In the genomic region with DNA sequence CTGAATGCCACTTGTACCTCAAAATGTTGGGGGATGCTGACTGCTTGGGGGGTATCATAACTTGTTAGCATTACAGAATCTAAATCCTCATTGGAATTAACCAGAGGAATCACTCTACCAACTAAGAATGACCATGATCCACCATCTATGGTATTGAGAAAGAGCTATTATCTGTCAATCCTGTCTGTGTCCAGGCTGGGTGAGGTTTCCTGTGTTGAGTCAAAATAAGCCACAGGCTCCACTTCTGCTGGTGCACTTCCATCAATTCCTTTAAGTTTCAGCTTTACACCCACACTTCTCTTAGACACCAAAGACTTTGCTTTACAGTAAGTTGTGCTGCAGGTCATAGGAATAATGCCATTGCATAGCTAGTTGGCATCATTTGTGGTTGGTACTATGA, we compare ENCODE assay signal across 21 mouse cellular contexts. TPM values are rescaled to one million over a fixed set of nuclear protein-coding genes. Genes with fewer than 3 reads are reported as not detected.
"Had no signal": no experiment of that assay in that cellular context is flagged by ENCODE, and none has a peak within 500 bp of the region (broad histone marks: within the 10 kb centered on the region; RNA-seq: fewer than 3 reads in every experiment).

No protein-coding gene starts in this region.

- H3K4me2 ChIP-seq: liver, embryonic 11.5 days; liver, embryonic 15.5 days; midbrain, embryonic 12.5 days; neural tube, embryonic 12.5 days had no signal

- H3K27ac ChIP-seq: limb, embryonic 10.5 days; liver, embryonic 15.5 days; midbrain, embryonic 12.5 days; neural tube, embryonic 12.5 days had no signal

- H3K4me1 ChIP-seq: limb, embryonic 10.5 days; liver, embryonic 15.5 days; midbrain, embryonic 12.5 days; neural tube, embryonic 12.5 days had no signal

- H3K4me3 ChIP-seq: limb, embryonic 10.5 days; liver, embryonic 15.5 days; midbrain, embryonic 12.5 days; myocyte; neural tube, embryonic 12.5 days had no signal

- H3K9ac ChIP-seq: liver, embryonic 15.5 days; midbrain, embryonic 12.5 days; neural tube, embryonic 12.5 days had no signal

- H3K9me3 ChIP-seq: limb, embryonic 10.5 days; liver, embryonic 15.5 days; midbrain, embryonic 12.5 days; neural tube, embryonic 12.5 days had no signal

- H3K27me3 ChIP-seq: liver, embryonic 15.5 days; midbrain, embryonic 12.5 days; neural tube, embryonic 12.5 days had no signal

- H3K36me3 ChIP-seq: limb, embryonic 10.5 days; liver, embryonic 15.5 days; midbrain, embryonic 12.5 days; neural tube, embryonic 12.5 days had no signal

- ATAC-seq: inflammation-experienced regulatory T-cells, adult 6 months; intestine, postnatal 0 days; midbrain, embryonic 16.5 days had no signal

- DNase-seq: kidney, adult 8-10 months; kidney, postnatal 25 days; lung, adult 2 months; right cerebral cortex, postnatal 4 days; spleen, adult 18-20 months; thymus, adult 18-20 months; thymus, postnatal 14 days had no signal

RNA-seq across cellular contexts. Expression of gene Lilrb4a, which starts 30.7 kb away (rescaled TPM):
- total RNA-seq: layer of hippocampus, postnatal 14 days had no signal
- polyA plus RNA-seq: myocyte had no signal

RNA-seq across cellular contexts. Expression of gene Lilr4b, which starts 41.0 kb away (rescaled TPM):
- total RNA-seq: layer of hippocampus, adult 18-20 months; left cerebral cortex, postnatal 10 days had no signal
- polyA plus RNA-seq: midbrain, embryonic 12.5 days; myocyte; neural tube, embryonic 12.5 days had no signal

RNA-seq across cellular contexts. Expression of gene Gm49339, which starts 41.0 kb away (rescaled TPM):
- total RNA-seq: layer of hippocampus, adult 18-20 months; left cerebral cortex, adult 18-20 months; left cerebral cortex, postnatal 10 days had no signal
- polyA plus RNA-seq: liver, embryonic 11.5 days; midbrain, embryonic 12.5 days; midbrain, embryonic 16.5 days; myocyte; neural tube, embryonic 12.5 days; stomach, embryonic 14.5 days had no signal
